In the genomic region with DNA sequence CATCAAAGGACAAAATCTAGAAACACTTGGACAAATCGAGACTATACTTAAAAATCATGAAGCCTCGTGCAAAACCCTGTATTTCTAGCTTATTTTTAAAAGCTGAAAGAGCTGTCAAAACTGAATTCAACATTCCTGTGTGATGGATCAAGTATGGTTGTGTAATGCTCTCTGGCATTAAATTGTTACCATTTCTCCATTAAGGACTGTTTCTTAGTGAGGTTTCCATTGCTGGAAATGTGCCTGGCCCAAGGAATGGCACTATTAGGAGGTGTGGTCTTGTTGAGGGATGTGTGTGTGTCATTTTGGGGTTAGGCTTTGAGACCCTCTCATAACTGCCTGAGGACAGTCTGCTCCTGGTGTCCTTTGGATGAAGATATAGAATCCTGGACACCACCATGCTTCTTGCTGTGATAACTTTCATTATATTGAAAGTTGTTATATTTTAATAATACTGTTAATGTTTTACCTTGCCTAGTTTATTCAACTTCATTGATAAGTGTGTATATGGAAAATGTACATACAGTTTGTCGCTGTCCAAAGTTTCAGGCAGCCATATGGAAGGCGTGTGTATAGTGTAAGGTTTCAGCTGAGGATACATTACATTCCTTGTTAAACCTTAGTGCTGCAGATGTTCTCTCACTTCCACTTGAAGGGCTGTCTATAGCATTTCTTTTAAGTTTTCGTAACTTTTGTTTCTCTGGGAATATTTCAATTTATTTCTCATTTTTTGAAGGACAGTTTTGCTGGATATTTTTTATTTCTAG, we compare ENCODE assay signal across 17 mouse cellular contexts. TPM values are rescaled to one million over a fixed set of nuclear protein-coding genes. Genes with fewer than 3 reads are reported as not detected.
A peak's percentile ranks its signal among the peaks of the same experiment; 100 is the strongest.
DNase-seq lines count a peak whose midpoint lies in the region; ATAC-seq and TF ChIP-seq lines count a peak whose summit lies in the region.
"Had no signal": no experiment of that assay in that cellular context is flagged by ENCODE, and none has a peak within 500 bp of the region (broad histone marks: within the 10 kb centered on the region; RNA-seq: fewer than 3 reads in every experiment).

No protein-coding gene starts in this region.

- 73% methylated on average over 5 of the region's 5 CpGs for WGBS in lung, postnatal 0 days
- WGBS in limb, embryonic 14.5 days, result 72% methylated on average over 5 of the region's 5 CpGs
- 86% methylated on average over 5 of the region's 5 CpGs for WGBS in hindbrain, embryonic 11.5 days

- no peak for TF ChIP-seq EP300 in lung, postnatal 0 days (IDR thresholded peaks at IDR 0.05)

- no peak overlapping the region for H3K9ac ChIP-seq in lung, postnatal 0 days (replicated peaks; ENCODE audit: low read depth)
- H3K9ac ChIP-seq in limb, embryonic 14.5 days (ENCODE audit: low read depth, low read length, severe bottlenecking), result no peak overlapping the region
- H3K9ac ChIP-seq in hindbrain, embryonic 11.5 days (ENCODE audit: low read depth, low read length), result no peak overlapping the region
- H3K9ac ChIP-seq: embryonic facial prominence, embryonic 13.5 days; forebrain, embryonic 13.5 days; heart, embryonic 13.5 days; hindbrain, embryonic 13.5 days had no signal

- no peaks in the 10 kb centered on the region for H3K36me3 ChIP-seq in lung, postnatal 0 days (ENCODE audit: insufficient read depth, low read length)
- peaks cover 3% of the 10 kb centered on the region; the same call in 1 of the 2 replicates for H3K36me3 ChIP-seq in limb, embryonic 14.5 days (ENCODE audit: control insufficient read depth, insufficient read depth, low read length)
- H3K36me3 ChIP-seq in hindbrain, embryonic 11.5 days (ENCODE audit: control insufficient read depth, insufficient read depth, low read length), result no peaks in the 10 kb centered on the region

- peak; percentile 39 for DNase-seq in lung, postnatal 0 days (ENCODE audit: low spot score)
- DNase-seq in lung, postnatal 25 days (ENCODE audit: low spot score), result no peak
- DNase-seq in adipocyte (ENCODE audit: low spot score), result peak; percentile 52
- peak; percentile 30 for DNase-seq in limb, embryonic 14.5 days (ENCODE audit: low spot score)
- DNase-seq in kidney, adult 8-10 months, result no peak
- DNase-seq in hindbrain, embryonic 11.5 days (ENCODE audit: low spot score), result no peak
- DNase-seq: adrenal gland, postnatal 14 days; cerebellum, adult 2 months; cerebellum, postnatal 10 days; gastrocnemius, postnatal 36 days; heart, adult 11 months; heart, postnatal 4 days had no signal

- H3K4me1 ChIP-seq in lung, postnatal 0 days (ENCODE audit: insufficient read depth, low read depth, low read length), result no peaks in the 10 kb centered on the region
- H3K4me1 ChIP-seq in limb, embryonic 14.5 days (ENCODE audit: control insufficient read depth, insufficient read depth, low read length), result no peaks in the 10 kb centered on the region
- no peaks in the 10 kb centered on the region for H3K4me1 ChIP-seq in hindbrain, embryonic 11.5 days (replicated peaks; ENCODE audit: control insufficient read depth, insufficient read depth, low read length)

- H3K4me2 ChIP-seq in lung, postnatal 0 days (replicated peaks; ENCODE audit: low read depth, low read length), result no peak overlapping the region
- H3K4me2 ChIP-seq in limb, embryonic 14.5 days (replicated peaks; ENCODE audit: low read depth, low read length, severe bottlenecking), result no peak overlapping the region
- no peak overlapping the region for H3K4me2 ChIP-seq in hindbrain, embryonic 11.5 days (replicated peaks; ENCODE audit: low read depth, low read length)
- H3K4me2 ChIP-seq: embryonic facial prominence, embryonic 13.5 days; forebrain, embryonic 13.5 days; heart, embryonic 13.5 days; hindbrain, embryonic 13.5 days had no signal

- no peak for TF ChIP-seq CTCF in lung, postnatal 0 days (IDR thresholded peaks at IDR 0.05)

- no peak for ATAC-seq in lung, postnatal 0 days
- ATAC-seq in limb, embryonic 14.5 days (ENCODE audit: low FRiP score, low read depth), result no peak
- no peak for ATAC-seq in hindbrain, embryonic 11.5 days (ENCODE audit: low FRiP score)
- ATAC-seq: forebrain, embryonic 13.5 days; hindbrain, postnatal 0 days had no signal

- H3K4me3 ChIP-seq in lung, postnatal 0 days (ENCODE audit: low read depth, low read length), result no peak overlapping the region
- no peak overlapping the region for H3K4me3 ChIP-seq in limb, embryonic 14.5 days (replicated peaks; ENCODE audit: low read length)
- no peak overlapping the region for H3K4me3 ChIP-seq in hindbrain, embryonic 11.5 days (ENCODE audit: low read depth, low read length)
- H3K4me3 ChIP-seq: embryonic facial prominence, embryonic 13.5 days; forebrain, embryonic 13.5 days; heart, embryonic 13.5 days; hindbrain, embryonic 13.5 days had no signal

- TF ChIP-seq POLR2A in limb, embryonic 14.5 days (IDR thresholded peaks at IDR 0.05; ENCODE audit: borderline replicate concordance, extremely low read depth, insufficient read depth, insufficient read length), result no peak

- no peaks in the 10 kb centered on the region for H3K9me3 ChIP-seq in lung, postnatal 0 days (ENCODE audit: low read length)
- H3K9me3 ChIP-seq in limb, embryonic 14.5 days (ENCODE audit: control insufficient read depth, low read length), result no peaks in the 10 kb centered on the region
- no peaks in the 10 kb centered on the region for H3K9me3 ChIP-seq in hindbrain, embryonic 11.5 days (ENCODE audit: control insufficient read depth, low read length)
- H3K9me3 ChIP-seq: embryonic facial prominence, embryonic 13.5 days; forebrain, embryonic 13.5 days; heart, embryonic 13.5 days; hindbrain, embryonic 13.5 days had no signal

- H3K27me3 ChIP-seq in lung, postnatal 0 days (replicated peaks; ENCODE audit: insufficient read depth, low read length), result no peaks in the 10 kb centered on the region
- H3K27me3 ChIP-seq in limb, embryonic 14.5 days (ENCODE audit: control insufficient read depth, insufficient read depth, low read length), result no peaks in the 10 kb centered on the region
- H3K27me3 ChIP-seq in hindbrain, embryonic 11.5 days (ENCODE audit: control insufficient read depth, insufficient read depth, low read length), result no peaks in the 10 kb centered on the region
- H3K27me3 ChIP-seq: embryonic facial prominence, embryonic 13.5 days; forebrain, embryonic 13.5 days; heart, embryonic 13.5 days; hindbrain, embryonic 13.5 days had no signal

- no peak overlapping the region for H3K27ac ChIP-seq in lung, postnatal 0 days (ENCODE audit: low read length)
- H3K27ac ChIP-seq in limb, embryonic 14.5 days (replicated peaks; ENCODE audit: low read depth, low read length), result no peak overlapping the region
- no peak overlapping the region for H3K27ac ChIP-seq in hindbrain, embryonic 11.5 days (ENCODE audit: low read depth, low read length)
- H3K27ac ChIP-seq: embryonic facial prominence, embryonic 13.5 days; forebrain, embryonic 13.5 days; heart, embryonic 13.5 days; hindbrain, embryonic 13.5 days; hindbrain, postnatal 0 days had no signal

RNA-seq across cellular contexts. Expression of a gene that starts 24.2 kb away (rescaled TPM):
- 10.8 and 12.3 TPM in 2 replicates for polyA plus RNA-seq in lung, postnatal 0 days (2015; fragmentation: Nextera tagmentation; extraction: Ambion mirVana)
- polyA plus RNA-seq in limb, embryonic 14.5 days (2012; rRNA removed), result 17.3 and 18.0 TPM in 2 replicates
- 12.2 and 14.4 TPM in 2 replicates for polyA plus RNA-seq in limb, embryonic 14.5 days (2014; fragmentation: Nextera tagmentation; extraction: Ambion mirVana)
- polyA plus RNA-seq in hindbrain, embryonic 11.5 days (2014; fragmentation: Nextera tagmentation; extraction: Ambion mirVana), result 8.5 and 14.2 TPM in 2 replicates

RNA-seq across cellular contexts. Expression of a gene that starts 41.9 kb away (rescaled TPM):
- polyA plus RNA-seq in lung, postnatal 0 days (2015; fragmentation: Nextera tagmentation; extraction: Ambion mirVana), result 41.2 and 43.8 TPM in 2 replicates
- 38.4 and 38.5 TPM in 2 replicates for polyA plus RNA-seq in limb, embryonic 14.5 days (2012; rRNA removed)
- polyA plus RNA-seq in limb, embryonic 14.5 days (2014; fragmentation: Nextera tagmentation; extraction: Ambion mirVana), result 60.2 and 62.5 TPM in 2 replicates
- 110 and 113 TPM in 2 replicates for polyA plus RNA-seq in hindbrain, embryonic 11.5 days (2014; fragmentation: Nextera tagmentation; extraction: Ambion mirVana)

Comparison
In these comparisons a context has a peak if more than half of its experiments do, and no peak if none do; other contexts are left out.
1. DNase-seq: peak in lung, postnatal 0 days (single experiment), adipocyte (single experiment) and limb, embryonic 14.5 days (single experiment); none in lung, postnatal 25 days (single experiment), kidney, adult 8-10 months (0 of 2) and hindbrain, embryonic 11.5 days (single experiment).